Mouse (Mus musculus) olfactory bulb, adult 2 months (tissue): ENCODE data around the gene Rragc.

Experiments used
- CTCF ChIP-seq: fragments of 200-500 bp; IDR thresholded peaks from 2 replicates; pipeline ENCODE4 v1.5.1; 2012; ENCODE audit warnings: low read depth, mild to moderate bottlenecking, low read length, moderate library complexity; ENCODE audit not compliant: insufficient read depth
- POLR2A ChIP-seq: fragments of 200-500 bp; IDR thresholded peaks from 2 replicates; pipeline ENCODE4 v1.6.1; 2012; ENCODE audit warnings: mild to moderate bottlenecking, low read depth, low read length, moderate library complexity; ENCODE audit not compliant: insufficient read depth

DNA sequence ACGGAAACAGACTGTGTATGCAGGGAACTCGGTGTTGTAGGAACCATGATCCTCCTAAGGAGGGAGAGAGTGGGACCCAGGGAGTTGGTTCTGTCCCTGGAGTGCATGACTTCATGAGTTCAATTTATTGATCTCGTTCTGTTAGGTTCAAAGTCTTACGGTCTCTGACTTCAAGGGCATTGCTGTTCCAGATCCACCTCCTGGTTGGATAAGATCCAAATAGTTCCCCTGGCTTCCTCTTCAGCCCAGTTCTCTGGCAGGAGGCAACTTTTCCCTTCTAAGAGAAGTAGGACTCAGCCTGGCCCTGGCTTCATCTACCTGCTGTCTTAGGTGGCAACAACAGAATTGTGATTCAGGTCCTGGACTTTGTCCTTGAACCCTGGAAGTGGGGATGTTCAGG lies 40.6 kb downstream of the Rragc start:
- TF ChIP-seq POLR2A (no peak), CTCF (no peak)
